Mouse (Mus musculus): Measurements from ENCODE around the gene Arfgap1.

DNA sequence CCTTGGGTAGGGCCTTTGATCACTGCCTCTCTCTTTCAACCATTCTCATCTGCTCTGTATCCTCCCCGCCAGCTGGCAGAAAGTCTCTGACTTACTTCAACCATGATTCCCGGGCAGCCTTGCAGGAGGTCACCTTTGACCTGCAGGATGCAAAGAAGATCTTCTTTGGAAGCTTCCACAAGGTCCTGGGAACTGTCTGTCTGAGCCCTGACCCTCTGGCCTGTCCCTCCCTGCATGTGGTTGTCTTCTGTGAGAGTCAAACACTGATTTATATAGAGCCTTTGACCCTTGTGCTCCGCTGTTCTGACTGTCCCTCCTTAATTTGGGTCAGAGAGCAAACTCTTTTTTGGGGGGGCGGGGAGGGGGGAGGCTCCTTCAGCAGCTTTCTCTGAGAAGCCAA, 40.0 kb downstream of the Arfgap1 start:
- TF ChIP-seq EP300 (IDR thresholded peaks at IDR 0.05; ENCODE audit: low read depth) (no peak), CTCF (IDR thresholded peaks at IDR 0.05; ENCODE audit: low read depth) (no peak)
